Mouse (Mus musculus): ENCODE results near the gene Slc4a4.

DNA sequence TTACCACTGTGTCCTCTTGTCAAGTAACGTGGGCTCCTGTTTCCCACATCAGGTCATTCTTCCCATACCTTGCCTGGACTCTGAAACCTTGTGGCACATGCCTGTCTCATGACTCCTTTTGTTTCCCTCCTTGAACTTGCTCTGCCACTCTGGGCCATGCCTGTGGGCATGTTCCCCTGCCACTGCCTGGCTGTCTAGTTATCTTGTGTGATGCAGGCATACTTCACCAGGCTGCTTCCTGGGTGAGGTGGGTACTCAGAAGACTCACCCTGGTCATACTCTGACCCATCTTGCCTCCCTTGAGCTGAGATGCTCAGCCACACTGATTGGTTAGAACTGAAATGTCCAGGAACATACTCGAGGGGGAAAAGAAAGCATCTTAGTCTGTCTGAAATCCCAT, 390.4 kb downstream of the Slc4a4 start:
- TF ChIP-seq CTCF (IDR thresholded peaks at IDR 0.05; ENCODE audit: extremely low read depth, insufficient read depth, low read length) (no peak), POLR2A (IDR thresholded peaks at IDR 0.05; ENCODE audit: extremely low read depth, insufficient read depth, low read length) (no peak)
